Mouse (Mus musculus) bone marrow macrophage, adult 2 months (primary cell): ENCODE results near the gene Mphosph6. TPM values are rescaled to one million over a fixed set of nuclear protein-coding genes. Genes with fewer than 3 reads are reported as not detected.

ENCODE experiments used
- H3K27ac ChIP-seq: 2 replicates; pipeline ENCODE4 v1.5.1; 2012; ENCODE audit warnings: low read depth, low read length; ENCODE audit not compliant: insufficient read depth
- H3K4me1 ChIP-seq: 2 replicates; pipeline ENCODE4 v1.6.1; 2012; ENCODE audit warnings: low read length; ENCODE audit not compliant: control insufficient read depth, insufficient read depth
- H3K4me3 ChIP-seq: 2 replicates; pipeline ENCODE4 v1.5.1; 2012; ENCODE audit warnings: mild to moderate bottlenecking, low read length, moderate library complexity; ENCODE audit not compliant: insufficient read depth
- CTCF ChIP-seq: IDR thresholded peaks from 2 replicates; pipeline ENCODE4 v1.5.1; 2012; ENCODE audit warnings: low read depth, mild to moderate bottlenecking, low read length, moderate library complexity
- POLR2A ChIP-seq: IDR thresholded peaks from 2 replicates; pipeline ENCODE4 v1.6.1; 2012; ENCODE audit warnings: mild to moderate bottlenecking, low read depth, low read length, borderline replicate concordance
- polyA plus RNA-seq: library from polyadenylated mRNA; stranded (reverse); fragments of >200 nt; gene quantifications from 2 replicates; pipeline ENCODE4 v1.2.4, GENCODE M21; 2012; ENCODE audit not compliant: missing spikeins, insufficient read depth, insufficient read length

The Mphosph6 gene
- polyA plus RNA-seq, 1 experiment, result 20.1 TPM

DNA sequence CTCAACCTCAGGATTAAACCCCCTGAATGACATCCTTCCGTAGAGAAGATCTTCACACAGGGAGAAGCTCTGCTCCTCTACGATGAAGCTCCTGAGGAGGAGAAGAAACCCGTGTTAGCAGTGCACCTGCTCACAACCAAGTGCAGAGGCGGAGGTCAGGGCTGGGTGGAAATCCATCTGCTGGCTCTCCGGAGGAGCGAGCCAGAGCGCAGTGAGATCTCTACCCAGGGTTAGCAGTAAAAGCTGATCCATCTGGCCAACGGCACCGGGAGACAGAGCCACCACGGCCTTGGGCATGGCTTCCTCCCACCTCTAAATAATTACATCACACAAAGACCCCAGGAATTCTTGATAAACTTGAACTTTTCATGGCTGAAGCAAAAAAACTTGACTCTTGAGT lies 7.2 kb downstream of the Mphosph6 start:
- TF ChIP-seq CTCF (no peak), POLR2A (no peak)
- no peak overlapping the region for H3K4me3 ChIP-seq
- no peaks in the 10 kb centered on the region for H3K4me1 ChIP-seq
- no peak overlapping the region for H3K27ac ChIP-seq

- no peak overlapping the region for H3K4me3 ChIP-seq
- no peak overlapping the region for H3K27ac ChIP-seq
- TF ChIP-seq CTCF, result no peak
- no peak for TF ChIP-seq POLR2A
- H3K4me1 ChIP-seq, result no peaks in the 10 kb centered on the region
Measured at GRCm38 (mm10) chr8:117792616-117793144, 9.1 kb downstream of the Mphosph6 start.

- peaks cover 6% of the 10 kb centered on the region; the same call in 1 of the 2 replicates for H3K4me1 ChIP-seq
- TF ChIP-seq CTCF, result no peak
- no peak for TF ChIP-seq POLR2A
- no peak overlapping the region for H3K4me3 ChIP-seq
- no peak overlapping the region for H3K27ac ChIP-seq
Measured at GRCm38 (mm10) chr8:117786428-117786827, 15.3 kb downstream of the Mphosph6 start.

GRCm38 (mm10) chr8:117783021-117783420 lies 18.7 kb downstream of the Mphosph6 start:
- Histone ChIP-seq H3K4me1 (peaks cover 6% of the 10 kb centered on the region; the same call in 1 of the 2 replicates), H3K27ac (no peak overlapping the region), H3K4me3 (no peak overlapping the region)
- TF ChIP-seq POLR2A (no peak), CTCF (no peak)

DNA sequence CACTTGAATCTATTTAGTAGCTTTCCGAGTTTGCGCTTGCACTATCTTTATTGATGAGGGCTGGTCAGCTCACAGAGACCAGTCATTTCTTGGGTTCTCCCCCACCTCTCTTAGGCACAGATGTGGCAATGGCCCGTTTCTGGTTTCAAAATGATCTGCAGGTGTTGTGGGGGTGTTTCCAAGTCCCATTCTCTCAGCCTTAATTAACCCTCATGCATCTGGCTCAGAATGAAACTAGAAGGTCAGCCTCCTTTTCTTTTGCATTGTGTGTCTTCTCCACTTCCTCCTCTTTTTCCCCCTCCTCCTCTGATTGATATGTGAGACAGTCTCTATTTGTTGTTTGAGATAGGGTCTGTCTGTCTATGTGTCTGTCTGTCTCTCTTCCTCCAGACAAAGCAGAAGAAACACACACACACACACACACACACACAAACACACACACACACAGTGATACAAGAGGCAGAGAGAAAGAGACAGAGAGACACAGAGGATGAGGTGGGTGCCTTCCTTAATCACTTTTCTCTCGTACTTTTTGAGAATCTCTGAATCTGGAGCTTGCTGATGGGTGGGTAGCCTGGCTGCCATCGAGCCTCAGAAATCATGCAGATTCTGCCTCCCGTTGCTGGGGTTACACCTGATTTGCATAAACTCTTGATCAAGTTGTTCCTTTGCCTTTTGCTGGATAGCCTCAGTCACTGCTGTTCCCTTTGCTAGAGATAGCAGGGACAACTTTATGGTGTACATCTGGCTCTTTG lies 20.2 kb downstream of the Mphosph6 start:
- no peak for TF ChIP-seq POLR2A
- TF ChIP-seq CTCF, result no peak
- Histone ChIP-seq H3K4me3 (no peak overlapping the region), H3K4me1 (peaks cover 2% of the 10 kb centered on the region; the same call in 1 of the 2 replicates), H3K27ac (no peak overlapping the region)

DNA sequence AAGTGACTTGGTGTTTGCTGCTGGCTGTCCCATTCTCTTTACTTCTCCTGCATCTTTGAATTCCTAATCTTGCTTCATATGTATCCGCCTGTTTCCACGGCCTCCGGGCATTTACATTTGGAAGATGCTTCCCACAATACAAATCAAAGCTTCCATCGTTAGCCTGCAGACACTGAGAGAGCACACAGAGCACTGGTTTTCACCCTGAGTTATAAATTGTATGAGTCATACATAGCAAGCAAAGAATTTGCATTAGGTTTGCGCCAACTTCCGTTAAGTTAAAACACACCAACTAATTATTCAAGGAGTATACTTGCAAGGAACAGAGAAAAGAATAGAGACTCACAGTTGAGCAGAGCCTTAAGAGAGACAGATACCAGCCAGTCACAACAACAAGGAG lies 22.4 kb downstream of the Mphosph6 start:
- no peak overlapping the region for H3K4me3 ChIP-seq
- H3K4me1 ChIP-seq, result no peaks in the 10 kb centered on the region
- no peak for TF ChIP-seq POLR2A
- no peak for TF ChIP-seq CTCF
- H3K27ac ChIP-seq, result no peak overlapping the region

GRCm38 (mm10) chr8:117778531-117779322 lies 23.0 kb downstream of the Mphosph6 start:
- H3K4me3 ChIP-seq, result no peak overlapping the region

DNA sequence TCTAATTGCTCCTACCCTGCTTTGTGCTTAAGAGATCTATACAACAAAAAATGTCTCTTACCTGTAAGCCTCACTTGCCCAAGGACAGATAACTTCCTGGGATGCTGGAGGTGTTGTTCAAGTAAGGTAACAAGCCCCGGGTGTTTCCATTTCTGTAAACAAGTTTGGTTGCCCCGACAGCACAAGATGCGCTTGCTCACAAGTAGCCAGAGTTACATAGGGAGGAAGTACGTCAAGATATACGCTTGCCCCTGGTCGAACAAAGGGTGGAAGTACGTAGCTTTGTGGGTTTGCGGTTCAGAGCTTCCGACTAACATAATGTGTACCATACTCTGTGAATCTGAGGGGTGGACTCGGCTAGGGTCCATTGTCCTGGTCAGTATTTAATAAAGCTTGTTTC lies 25.7 kb downstream of the Mphosph6 start:
- Histone ChIP-seq H3K27ac (no peak overlapping the region), H3K4me1 (no peaks in the 10 kb centered on the region), H3K4me3 (no peak overlapping the region)
- TF ChIP-seq POLR2A (no peak), CTCF (no peak)

More at GRCm38 (mm10) chr8:117778531-117779322, 23.0 kb downstream of the Mphosph6 start:
- TF ChIP-seq CTCF, result no peak
- TF ChIP-seq POLR2A, result no peak
- no peaks in the 10 kb centered on the region for H3K4me1 ChIP-seq
- no peak overlapping the region for H3K27ac ChIP-seq

- no peaks in the 10 kb centered on the region for H3K4me1 ChIP-seq
- no peak for TF ChIP-seq POLR2A
- TF ChIP-seq CTCF, result no peak
- no peak overlapping the region for H3K4me3 ChIP-seq
- no peak overlapping the region for H3K27ac ChIP-seq
Measured at GRCm38 (mm10) chr8:117775626-117776025, 26.1 kb downstream of the Mphosph6 start.

GRCm38 (mm10) chr8:117772597-117772996 lies 29.1 kb downstream of the Mphosph6 start:
- Histone ChIP-seq H3K4me1 (no peaks in the 10 kb centered on the region), H3K4me3 (no peak overlapping the region), H3K27ac (no peak overlapping the region)
- TF ChIP-seq POLR2A (no peak), CTCF (no peak)
